Mouse (Mus musculus) limb, embryonic 14.5 days (tissue): ENCODE results near the gene Arid3a. TPM values are rescaled to one million over a fixed set of nuclear protein-coding genes. Genes with fewer than 3 reads are reported as not detected.

ENCODE experiments used
- ATAC-seq: fragments of 200-750 bp; cut with Nextera tagmentation; 2 replicates; pipeline ENCODE4 v1.8.0; 2017; ENCODE audit warnings: low read depth, moderate number of reproducible peaks, moderate TSS enrichment; ENCODE audit not compliant: low FRiP score
- DNase-seq: peaks from one replicate; pipeline ENCODE4 v3.0.0-alpha.2; 2015; ENCODE audit warnings: low spot score
- H3K27ac ChIP-seq: fragments of 300-500 bp; sonication (generic); replicated peaks from 2 replicates; pipeline ENCODE4 v1.5.1; 2014; ENCODE audit warnings: low read depth, mild to moderate bottlenecking, low read length, moderate library complexity, mixed read lengths
- H3K27me3 ChIP-seq: fragments of 300-500 bp; sonication (generic); 2 replicates; pipeline ENCODE4 v1.6.1; 2014; ENCODE audit warnings: low read length, mixed read lengths; ENCODE audit not compliant: control insufficient read depth, insufficient read depth
- H3K36me3 ChIP-seq: fragments of 300-500 bp; sonication (generic); 2 replicates; pipeline ENCODE4 v1.6.1; 2014; ENCODE audit warnings: mild to moderate bottlenecking, low read length, moderate library complexity, mixed read lengths; ENCODE audit not compliant: control insufficient read depth, insufficient read depth
- H3K4me1 ChIP-seq: fragments of 300-500 bp; sonication (generic); 2 replicates; pipeline ENCODE4 v1.6.1; 2014; ENCODE audit warnings: antibody characterized with exemption, low read length, mixed read lengths; ENCODE audit not compliant: control insufficient read depth, insufficient read depth
- H3K4me2 ChIP-seq: fragments of 300-500 bp; sonication (generic); replicated peaks from 2 replicates; pipeline ENCODE4 v1.6.1; 2014; ENCODE audit warnings: low read depth, mild to moderate bottlenecking, low read length, moderate library complexity; ENCODE audit not compliant: severe bottlenecking
- H3K4me3 ChIP-seq: fragments of 300-500 bp; sonication (generic); replicated peaks from 2 replicates; pipeline ENCODE4 v1.5.1; 2014; ENCODE audit warnings: low read length
- H3K9ac ChIP-seq: fragments of 300-500 bp; sonication (generic); 2 replicates; pipeline ENCODE4 v1.6.1; 2014; ENCODE audit warnings: mild to moderate bottlenecking, low read depth, low read length, moderate library complexity; ENCODE audit not compliant: severe bottlenecking
- H3K9me3 ChIP-seq: fragments of 300-500 bp; sonication (generic); 2 replicates; pipeline ENCODE4 v1.6.1; 2016; ENCODE audit warnings: low read length; ENCODE audit not compliant: control insufficient read depth
- POLR2A ChIP-seq: fragments of 200-500 bp; IDR thresholded peaks from 2 replicates; pipeline ENCODE4 v1.8.0; 2012; ENCODE audit warnings: inconsistent platforms, mild to moderate bottlenecking, moderate library complexity, borderline replicate concordance; ENCODE audit not compliant: insufficient read depth, insufficient read length; ENCODE audit errors: extremely low read depth
- WGBS: fragments of 180-500 bp; shearing (Covaris S2); extraction: QIAGEN DNeasy Blood & Tissue Kit; methylation state at CpG from one replicate; pipeline ENCODE4 v1.1.7; 2014; 5-methylcytosine and 5-hydroxymethylcytosine counted together
- polyA plus RNA-seq, 2 experiments: library from polyadenylated mRNA; depleted of rRNA in 1 of 2; stranded (reverse) in 1 of 2; unstranded in 1 of 2; fragments of >200 nt; fragmentation: Nextera tagmentation in 1 of 2; extraction: Ambion mirVana in 1 of 2; gene quantifications; 2 replicates each; pipeline versions ENCODE4 v1.2.1 to v1.2.3; 2012 to 2014

Gene Arid3a
- polyA plus RNA-seq, 2 experiments: 5.0 to 8.6 TPM

DNA sequence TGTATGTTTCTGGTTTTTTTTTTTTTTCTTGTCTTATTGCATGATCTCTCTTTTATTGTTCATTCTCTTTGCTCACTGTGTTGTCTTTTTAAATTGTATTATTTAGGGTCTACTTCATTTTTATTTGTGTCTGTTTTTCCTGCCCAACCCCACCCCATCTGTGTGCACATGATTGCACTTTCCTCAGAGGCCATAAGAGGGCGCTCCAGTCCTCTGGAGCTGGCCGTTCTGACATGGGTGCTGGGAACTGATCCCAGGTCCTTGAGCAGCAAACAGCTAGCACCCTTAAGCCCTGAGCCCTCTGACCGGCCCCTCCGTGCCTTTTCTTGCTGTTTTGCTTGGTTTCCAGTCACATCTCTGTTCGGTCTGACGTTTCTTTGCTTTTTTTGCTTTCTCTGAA is 64.7 kb downstream of the Arid3a start:
- H3K36me3 ChIP-seq: peaks cover 44% of the 10 kb centered on the region
- H3K27me3 ChIP-seq: no peaks in the 10 kb centered on the region
- no peak overlapping the region for H3K9ac ChIP-seq
- WGBS: 92% methylated on average over 6 of the region's 6 CpGs
- ATAC-seq: no peak
- peaks cover 24% of the 10 kb centered on the region for H3K4me1 ChIP-seq
- TF ChIP-seq POLR2A: no peak
- no peaks in the 10 kb centered on the region for H3K9me3 ChIP-seq
- no peak overlapping the region for H3K4me2 ChIP-seq
- H3K27ac ChIP-seq: no peak overlapping the region
- no peak overlapping the region for H3K4me3 ChIP-seq
- no peak for DNase-seq

DNA sequence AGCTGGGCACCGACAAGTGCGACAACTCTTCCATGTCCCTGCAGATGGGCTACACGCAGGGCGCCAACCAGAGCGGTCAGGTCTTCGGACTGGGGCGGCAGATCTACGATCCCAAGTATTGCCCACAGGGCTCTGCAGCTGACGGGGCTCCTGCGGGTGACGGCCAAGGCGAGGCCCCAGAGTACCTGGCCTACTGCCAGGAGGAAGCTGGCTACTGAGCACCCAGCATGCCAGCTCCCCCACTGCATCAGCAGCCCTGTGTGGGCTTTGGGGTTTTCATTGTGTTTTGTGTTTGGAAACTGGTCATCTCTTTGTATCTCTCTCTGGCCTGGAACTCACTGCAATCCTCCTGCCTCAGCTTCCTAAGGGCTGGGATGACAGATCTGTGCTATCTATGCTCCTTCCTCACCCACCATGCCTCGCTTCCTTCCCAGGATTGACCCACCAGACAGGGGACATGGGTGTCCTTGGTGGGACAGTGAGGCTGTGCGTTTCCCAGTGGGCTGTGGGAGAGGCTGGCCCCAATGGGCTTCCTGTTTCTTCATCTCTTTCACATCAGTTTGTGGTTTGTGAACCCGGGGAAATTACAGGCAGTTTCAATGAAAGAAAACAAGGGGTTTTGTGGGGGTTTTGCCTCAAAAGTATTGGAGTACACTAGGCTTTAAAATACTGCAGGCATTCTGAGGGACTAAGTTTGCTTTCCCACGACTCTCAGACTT is 67.7 kb downstream of the Arid3a start:
- Histone ChIP-seq H3K9ac (no peak overlapping the region), H3K4me1 (peaks cover 12% of the 10 kb centered on the region), H3K4me3 (no peak overlapping the region), H3K4me2 (no peak overlapping the region), H3K9me3 (no peaks in the 10 kb centered on the region), H3K27me3 (no peaks in the 10 kb centered on the region), H3K36me3 (peaks cover 44% of the 10 kb centered on the region), H3K27ac (no peak overlapping the region)
- DNase-seq (no peak), ATAC-seq (no peak)
- WGBS: 91% methylated on average over 16 of the region's 16 CpGs
- no peak for TF ChIP-seq POLR2A

DNA sequence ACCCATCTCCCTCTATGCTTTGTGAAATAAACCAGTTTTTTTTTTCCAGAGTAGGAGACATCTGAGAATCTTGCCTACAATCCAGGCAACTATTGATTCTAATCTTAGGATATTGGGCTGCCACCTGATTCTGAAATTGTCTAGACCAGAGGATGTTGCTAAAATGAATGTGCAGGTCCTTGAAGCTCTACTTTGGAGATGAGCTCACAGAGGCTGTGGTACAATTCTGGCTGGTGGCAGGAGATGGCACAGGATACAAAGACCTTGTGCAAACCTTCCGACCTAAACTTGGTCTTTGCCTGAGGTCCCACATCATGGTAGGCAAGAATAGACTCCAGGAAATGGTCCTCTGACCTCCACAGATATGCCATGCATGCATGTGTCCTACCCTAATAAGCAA is 68.8 kb downstream of the Arid3a start:
- no peak for DNase-seq
- Histone ChIP-seq H3K4me1 (peaks cover 6% of the 10 kb centered on the region), H3K27me3 (no peaks in the 10 kb centered on the region), H3K4me3 (no peak overlapping the region), H3K9me3 (no peaks in the 10 kb centered on the region), H3K4me2 (no peak overlapping the region), H3K9ac (no peak overlapping the region), H3K27ac (no peak overlapping the region), H3K36me3 (peaks cover 44% of the 10 kb centered on the region)
- 94% methylated on average over 1 of the region's 1 CpGs for whole genome bisulfite sequencing
- TF ChIP-seq POLR2A: no peak
- ATAC-seq: no peak

DNA sequence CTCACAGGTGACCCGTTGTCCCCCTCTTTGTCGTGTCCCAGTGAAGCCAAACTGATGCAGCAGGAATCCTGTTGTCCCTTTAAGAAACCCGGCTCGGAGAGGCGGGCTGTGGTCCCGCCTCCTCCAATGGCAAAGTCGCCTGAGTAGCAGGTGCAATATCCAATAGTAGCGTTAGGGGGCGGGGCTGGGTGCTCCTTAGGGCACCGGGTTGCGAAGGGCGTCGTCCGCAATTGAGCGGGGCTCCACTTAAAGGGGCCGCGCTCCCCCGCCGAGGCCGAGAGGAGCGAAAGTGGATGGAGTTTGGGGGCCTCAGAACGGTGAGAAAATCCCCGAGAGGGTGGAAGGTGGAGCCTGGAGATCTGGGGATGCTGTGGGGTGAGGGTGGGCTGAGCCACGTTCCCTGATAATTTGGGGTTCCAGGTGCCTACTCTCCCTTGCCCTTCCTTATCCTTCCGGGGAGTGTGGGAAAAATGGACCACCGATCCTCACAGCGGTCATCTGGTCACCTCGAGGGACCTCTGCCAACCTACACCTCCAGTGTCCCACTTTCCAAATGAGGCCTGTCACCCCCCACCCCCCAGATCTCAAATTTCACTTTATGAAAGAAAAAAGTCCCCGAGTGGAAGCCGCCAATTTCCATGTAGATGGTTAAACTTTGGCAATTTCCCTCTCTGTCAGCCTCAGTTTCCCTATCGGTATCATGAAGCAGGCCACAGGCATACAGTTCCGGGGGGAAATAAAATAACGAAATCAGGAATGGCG is 69.6 kb downstream of the Arid3a start, which contains the start of gene Abca7:
TSS of gene Abca7 (plus strand) at position 223 of the 762 bp plus-strand sequence.
- Histone ChIP-seq H3K9ac (peak within 1 kb of the TSS; percentile 38; the same call in 1 of the 2 replicates), H3K36me3 (peaks cover 35% of the 10 kb centered on the region), H3K4me1 (peaks cover 6% of the 10 kb centered on the region), H3K4me2 (peak within 1 kb of the TSS; percentile 94), H3K4me3 (peak within 1 kb of the TSS; percentile 49), H3K27ac (no peak within 1 kb of the TSS), H3K27me3 (no peaks in the 10 kb centered on the region), H3K9me3 (no peaks in the 10 kb centered on the region)
- peak; percentile 98 for DNase-seq
- no peak; the same call in 1 of the 2 replicates for TF ChIP-seq POLR2A
- under 1% methylated on average over 33 of the region's 34 CpGs for WGBS
- peak; percentile 90 for ATAC-seq

DNA sequence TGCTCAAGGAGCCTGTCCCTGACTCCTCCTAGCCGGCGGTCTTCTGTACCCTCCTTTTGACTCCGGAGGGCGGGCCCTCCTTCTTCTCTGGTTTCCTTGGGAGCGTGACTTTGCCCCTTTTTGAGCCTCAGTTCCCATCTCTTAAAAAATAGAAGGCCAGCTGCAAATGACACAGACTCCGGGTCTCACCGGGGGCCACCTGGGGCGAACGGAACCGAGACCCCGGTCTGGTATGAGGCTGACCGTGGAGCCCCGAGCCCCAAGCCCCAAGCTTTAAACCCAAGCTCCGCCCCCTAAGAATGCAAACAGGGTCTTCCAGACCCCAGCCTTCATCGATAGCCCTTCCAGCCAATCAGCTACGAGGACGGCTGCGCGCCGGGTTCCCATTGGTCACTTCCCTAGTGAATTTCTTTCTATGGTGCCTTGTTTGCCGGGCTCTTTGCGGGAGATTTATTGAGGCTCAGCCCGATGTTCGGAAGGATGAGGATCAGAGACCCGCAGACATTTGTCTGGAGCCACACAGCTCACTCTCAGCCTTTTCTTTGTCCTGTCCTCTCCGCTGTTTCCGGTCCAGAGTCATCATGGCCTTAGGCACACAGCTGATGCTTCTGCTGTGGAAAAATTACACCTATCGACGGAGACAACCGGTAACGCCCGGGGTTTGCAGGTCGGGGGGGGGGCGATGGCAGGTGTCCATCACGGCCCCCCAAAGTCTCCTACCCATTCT is 70.4 kb downstream of the Arid3a start:
- no peak for TF ChIP-seq POLR2A
- H3K4me1 ChIP-seq: peaks cover 6% of the 10 kb centered on the region
- WGBS: 2% methylated on average over 35 of the region's 35 CpGs
- H3K9me3 ChIP-seq: no peaks in the 10 kb centered on the region
- peak overlapping the region; percentile 94 for H3K4me2 ChIP-seq
- no peaks in the 10 kb centered on the region for H3K27me3 ChIP-seq
- no peak overlapping the region for H3K27ac ChIP-seq
- DNase-seq: peak; percentile 81
- peak overlapping the region; percentile 38; the same call in 1 of the 2 replicates for H3K9ac ChIP-seq
- peak overlapping the region; percentile 49 for H3K4me3 ChIP-seq
- peak; percentile 78 for ATAC-seq
- peaks cover 28% of the 10 kb centered on the region for H3K36me3 ChIP-seq
